Mouse (Mus musculus) forebrain, embryonic 15.5 days (tissue): ENCODE data around the gene Klhdc9. TPM values are rescaled to one million over a fixed set of nuclear protein-coding genes. Genes with fewer than 3 reads are reported as not detected.
A peak's percentile ranks its signal among the peaks of the same experiment; 100 is the strongest.

Experiments
- ATAC-seq: fragments of 200-750 bp; cut with Nextera tagmentation; replicated peaks from 2 replicates; pipeline ENCODE4 v1.8.0; 2017; ENCODE audit warnings: mild to moderate bottlenecking, moderate TSS enrichment, moderate library complexity
- H3K27ac ChIP-seq: fragments of 300-500 bp; sonication (generic); replicated peaks from 2 replicates; pipeline ENCODE4 v1.5.1; 2015; ENCODE audit warnings: mild to moderate bottlenecking, inconsistent platforms
- H3K27me3 ChIP-seq: fragments of 300-500 bp; sonication (generic); 2 replicates; pipeline ENCODE4 v1.6.1; 2015; ENCODE audit warnings: inconsistent platforms
- H3K36me3 ChIP-seq: fragments of 300-500 bp; sonication (generic); 2 replicates; pipeline ENCODE4 v1.6.1; 2015; ENCODE audit warnings: mild to moderate bottlenecking, inconsistent platforms
- H3K4me1 ChIP-seq: fragments of 300-500 bp; sonication (generic); 2 replicates; pipeline ENCODE4 v1.6.1; 2015; ENCODE audit warnings: inconsistent platforms
- H3K4me2 ChIP-seq: fragments of 300-500 bp; sonication (generic); replicated peaks from 2 replicates; pipeline ENCODE4 v1.6.1; 2015; ENCODE audit warnings: mild to moderate bottlenecking, inconsistent platforms
- H3K4me3 ChIP-seq: fragments of 300-500 bp; sonication (generic); 2 replicates; pipeline ENCODE4 v1.5.1; 2015; ENCODE audit warnings: mild to moderate bottlenecking, inconsistent platforms
- H3K9ac ChIP-seq: fragments of 300-500 bp; sonication (generic); replicated peaks from 2 replicates; pipeline ENCODE4 v1.6.1; 2015; ENCODE audit warnings: mild to moderate bottlenecking, inconsistent platforms
- H3K9me3 ChIP-seq: fragments of 300-500 bp; sonication (generic); 2 replicates; pipeline ENCODE4 v1.6.1; 2016; ENCODE audit warnings: inconsistent platforms
- WGBS: fragments of 180-500 bp; shearing (Covaris S2); methylation state at CpG from one replicate; pipeline ENCODE4 v1.1.7; 2015; ENCODE audit warnings: mixed read lengths; 5-methylcytosine and 5-hydroxymethylcytosine counted together
- polyA plus RNA-seq: library from polyadenylated mRNA; unstranded; fragments of >200 nt; fragmentation: Nextera tagmentation; extraction: Ambion mirVana; gene quantifications from 2 replicates; pipeline ENCODE4 v1.2.1, GENCODE M21; 2015

Gene Klhdc9
- polyA plus RNA-seq = 3.8 and 4.0 TPM in 2 replicates

DNA sequence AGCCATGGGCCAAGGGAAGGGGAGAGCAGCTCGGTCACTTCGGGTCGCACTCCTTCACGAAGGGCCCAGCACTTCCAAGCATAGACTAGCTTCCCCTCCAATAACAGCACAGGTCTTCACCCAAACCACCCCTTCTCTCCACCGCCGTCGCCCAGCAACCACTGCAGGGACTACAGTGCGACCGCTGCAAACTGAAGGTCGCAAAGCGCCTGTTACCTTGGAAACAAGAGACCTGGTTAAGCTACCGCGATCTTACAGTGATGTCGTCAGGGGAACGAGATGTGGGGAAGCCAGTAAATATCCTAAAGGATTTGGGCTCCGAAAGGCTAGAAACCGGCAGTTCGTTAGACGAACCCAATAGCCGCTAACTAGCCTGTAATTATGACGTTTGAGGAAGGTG, at the start of gene Klhdc9:
Gene Klhdc9 (minus strand): TSS at position 143 of the 400 bp plus-strand sequence.
- peaks cover 15% of the 10 kb centered on the region for H3K36me3 ChIP-seq
- peak within 1 kb of the TSS; percentile 84 for H3K4me2 ChIP-seq
- H3K4me1 ChIP-seq = peaks cover 18% of the 10 kb centered on the region
- peak within 1 kb of the TSS; percentile 51 for H3K4me3 ChIP-seq
- ATAC-seq = peak; percentile 96
- no peaks in the 10 kb centered on the region for H3K27me3 ChIP-seq
- under 1% methylated on average over 21 of the region's 21 CpGs for WGBS
- peaks cover 3% of the 10 kb centered on the region; the same call in 1 of the 2 replicates for H3K9me3 ChIP-seq
- H3K9ac ChIP-seq = peak within 1 kb of the TSS; percentile 58
- H3K27ac ChIP-seq = peak within 1 kb of the TSS; percentile 85

GRCm38 (mm10) chr1:171410231-171410630, 49.6 kb upstream of the Klhdc9 start:
- no peaks in the 10 kb centered on the region for H3K9me3 ChIP-seq
- peaks cover 3% of the 10 kb centered on the region; the same call in 1 of the 2 replicates for H3K27me3 ChIP-seq
- no peak overlapping the region for H3K4me2 ChIP-seq
- peaks cover 22% of the 10 kb centered on the region for H3K4me1 ChIP-seq
- no peak overlapping the region for H3K9ac ChIP-seq
- no peak overlapping the region for H3K4me3 ChIP-seq
- H3K36me3 ChIP-seq = peaks cover 1% of the 10 kb centered on the region
- no peak overlapping the region for H3K27ac ChIP-seq
- 96% methylated on average over 1 of the region's 1 CpGs for WGBS
- ATAC-seq = no peak

DNA sequence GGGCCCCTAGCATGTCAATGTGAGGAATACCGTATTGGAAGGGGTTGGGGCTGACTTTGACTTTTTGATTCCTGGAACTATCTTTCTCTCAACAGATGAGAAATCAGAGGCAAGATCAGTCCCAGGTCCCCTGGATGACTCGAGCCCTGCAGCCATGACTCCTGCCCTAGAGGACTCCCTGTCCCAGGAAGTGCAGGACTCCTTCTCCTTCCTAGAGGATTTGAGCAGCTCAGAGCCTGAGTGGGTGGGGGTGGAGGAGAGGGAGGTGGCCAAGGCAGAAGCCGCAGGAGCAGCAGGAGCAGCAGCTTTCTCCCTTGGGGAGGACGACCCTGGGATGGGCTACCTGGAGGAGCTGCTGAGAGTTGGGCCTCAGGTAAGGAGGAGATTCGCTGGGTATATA, 46.7 kb upstream of the Klhdc9 start:
- H3K4me1 ChIP-seq = no peaks in the 10 kb centered on the region
- peaks cover 3% of the 10 kb centered on the region; the same call in 1 of the 2 replicates for H3K27me3 ChIP-seq
- WGBS = 78% methylated on average over 5 of the region's 5 CpGs
- no peak overlapping the region for H3K4me3 ChIP-seq
- no peaks in the 10 kb centered on the region for H3K9me3 ChIP-seq
- H3K27ac ChIP-seq = no peak overlapping the region
- H3K9ac ChIP-seq = no peak overlapping the region
- H3K4me2 ChIP-seq = no peak overlapping the region
- ATAC-seq = no peak
- H3K36me3 ChIP-seq = no peaks in the 10 kb centered on the region

DNA sequence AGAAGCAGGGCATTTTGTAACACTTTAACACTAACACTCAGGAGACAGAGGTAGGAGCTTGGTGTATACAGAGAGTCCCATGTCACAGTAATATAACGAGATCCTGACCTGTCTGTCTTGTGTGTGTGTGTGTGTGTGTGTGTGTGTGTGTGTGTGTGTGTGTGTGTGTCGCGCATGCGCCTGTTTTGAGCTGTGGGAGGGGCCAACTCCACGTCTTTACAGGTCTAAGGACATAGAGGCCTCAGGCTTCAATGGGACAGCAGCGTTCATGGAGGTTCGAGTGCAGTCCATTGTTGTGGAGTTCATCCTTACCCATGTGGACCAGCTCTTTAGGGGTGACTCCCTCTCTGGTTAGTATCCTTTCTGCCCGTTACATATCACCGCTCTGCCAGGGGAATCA, 42.4 kb upstream of the Klhdc9 start:
- no peaks in the 10 kb centered on the region for H3K9me3 ChIP-seq
- ATAC-seq = no peak
- H3K36me3 ChIP-seq = no peaks in the 10 kb centered on the region
- no peaks in the 10 kb centered on the region for H3K4me1 ChIP-seq
- H3K9ac ChIP-seq = no peak overlapping the region
- no peak overlapping the region for H3K4me3 ChIP-seq
- peaks cover 3% of the 10 kb centered on the region; the same call in 1 of the 2 replicates for H3K27me3 ChIP-seq
- no peak overlapping the region for H3K27ac ChIP-seq
- no peak overlapping the region for H3K4me2 ChIP-seq
- 84% methylated on average over 9 of the region's 9 CpGs for WGBS

- H3K9ac ChIP-seq = no peak overlapping the region
- no peaks in the 10 kb centered on the region for H3K36me3 ChIP-seq
- ATAC-seq = no peak
- no peak overlapping the region for H3K4me3 ChIP-seq
- no peaks in the 10 kb centered on the region for H3K9me3 ChIP-seq
- 87% methylated on average over 4 of the region's 4 CpGs for WGBS
- H3K27me3 ChIP-seq = no peaks in the 10 kb centered on the region
- no peak overlapping the region for H3K4me2 ChIP-seq
- H3K4me1 ChIP-seq = no peaks in the 10 kb centered on the region
- H3K27ac ChIP-seq = no peak overlapping the region
Observed at GRCm38 (mm10) chr1:171401821-171402220, 41.2 kb upstream of the Klhdc9 start.

GRCm38 (mm10) chr1:171390101-171390500, 29.5 kb upstream of the Klhdc9 start:
- Histone ChIP-seq H3K27me3 (no peaks in the 10 kb centered on the region), H3K9me3 (no peaks in the 10 kb centered on the region), H3K4me3 (no peak overlapping the region), H3K4me1 (no peaks in the 10 kb centered on the region), H3K36me3 (no peaks in the 10 kb centered on the region), H3K9ac (no peak overlapping the region), H3K27ac (no peak overlapping the region), H3K4me2 (no peak overlapping the region)
- ATAC-seq = no peak
- WGBS = 83% methylated on average over 4 of the region's 4 CpGs

GRCm38 (mm10) chr1:171388376-171389102, 27.9 kb upstream of the Klhdc9 start, which contains the start of gene Arhgap30:
Arhgap30 (plus strand) TSS chr1:171388954.
- Histone ChIP-seq H3K27ac (no peak within 1 kb of the TSS), H3K9ac (no peak within 1 kb of the TSS), H3K9me3 (no peaks in the 10 kb centered on the region), H3K4me1 (no peaks in the 10 kb centered on the region), H3K4me2 (no peak within 1 kb of the TSS), H3K36me3 (no peaks in the 10 kb centered on the region), H3K27me3 (no peaks in the 10 kb centered on the region), H3K4me3 (no peak within 1 kb of the TSS)
- ATAC-seq = no peak
- 83% methylated on average over 15 of the region's 15 CpGs for WGBS

GRCm38 (mm10) chr1:171387099-171387498, 26.5 kb upstream of the Klhdc9 start:
- no peak overlapping the region for H3K9ac ChIP-seq
- no peaks in the 10 kb centered on the region for H3K36me3 ChIP-seq
- H3K4me1 ChIP-seq = no peaks in the 10 kb centered on the region
- no peak overlapping the region for H3K4me3 ChIP-seq
- no peaks in the 10 kb centered on the region for H3K27me3 ChIP-seq
- WGBS = 19% methylated on average over 6 of the region's 6 CpGs
- no peak overlapping the region for H3K27ac ChIP-seq
- H3K9me3 ChIP-seq = no peaks in the 10 kb centered on the region
- ATAC-seq = no peak
- H3K4me2 ChIP-seq = no peak overlapping the region

DNA sequence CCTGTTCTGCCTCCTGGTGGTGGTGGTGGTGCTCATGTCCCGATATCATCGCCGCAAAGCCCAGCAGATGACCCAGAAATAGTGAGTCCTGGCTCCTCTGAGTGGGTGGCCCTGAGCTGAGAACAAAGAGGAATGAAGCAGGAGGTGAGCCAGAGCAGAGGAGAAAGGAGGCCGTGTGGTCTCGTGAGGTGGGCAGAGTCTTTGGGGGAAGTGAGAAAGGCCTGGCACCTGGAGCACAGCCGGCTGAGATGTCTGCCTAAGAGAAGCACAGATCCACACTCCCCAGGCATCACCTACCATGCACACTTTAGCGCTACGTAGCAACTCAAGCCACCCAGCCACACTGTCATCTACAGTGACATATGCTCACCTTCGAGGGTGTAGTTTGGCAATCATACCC, 24.6 kb upstream of the Klhdc9 start:
- no peak overlapping the region for H3K4me2 ChIP-seq
- no peak overlapping the region for H3K9ac ChIP-seq
- no peaks in the 10 kb centered on the region for H3K9me3 ChIP-seq
- 68% methylated on average over 9 of the region's 9 CpGs for WGBS
- no peaks in the 10 kb centered on the region for H3K36me3 ChIP-seq
- no peak overlapping the region for H3K27ac ChIP-seq
- no peak for ATAC-seq
- peaks cover under 1% of the 10 kb centered on the region for H3K4me1 ChIP-seq
- H3K27me3 ChIP-seq = peaks cover 6% of the 10 kb centered on the region; the same call in 1 of the 2 replicates
- no peak overlapping the region for H3K4me3 ChIP-seq

DNA sequence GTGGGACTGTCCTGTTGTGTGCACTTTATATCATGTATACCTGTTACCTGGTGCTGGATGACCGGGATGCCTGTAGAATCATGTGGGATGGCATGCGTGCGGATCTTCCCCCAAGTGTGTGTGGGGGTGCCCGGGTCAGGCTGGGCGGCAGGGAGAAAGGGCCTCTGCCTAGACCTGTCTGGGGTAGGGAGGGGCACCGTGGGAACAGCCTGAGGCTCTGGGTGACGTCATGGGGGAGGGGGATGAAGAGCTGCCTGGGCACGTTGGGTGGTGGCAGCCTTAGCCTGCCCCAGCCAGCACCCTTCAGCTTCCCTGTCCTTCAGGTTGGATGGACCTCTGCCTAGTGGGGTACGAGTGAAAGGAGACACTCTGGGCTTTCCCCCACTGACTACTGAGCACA, 23.8 kb upstream of the Klhdc9 start:
- Histone ChIP-seq H3K27ac (no peak overlapping the region), H3K27me3 (peaks cover 12% of the 10 kb centered on the region; the same call in 1 of the 2 replicates), H3K9me3 (no peaks in the 10 kb centered on the region), H3K36me3 (no peaks in the 10 kb centered on the region), H3K4me2 (no peak overlapping the region), H3K4me1 (peaks cover 8% of the 10 kb centered on the region), H3K9ac (no peak overlapping the region), H3K4me3 (no peak overlapping the region)
- 68% methylated on average over 9 of the region's 9 CpGs for WGBS
- ATAC-seq = no peak

- 82% methylated on average over 11 of the region's 11 CpGs for WGBS
Observed at GRCm38 (mm10) chr1:171382096-171382620, 21.6 kb upstream of the Klhdc9 start.

DNA sequence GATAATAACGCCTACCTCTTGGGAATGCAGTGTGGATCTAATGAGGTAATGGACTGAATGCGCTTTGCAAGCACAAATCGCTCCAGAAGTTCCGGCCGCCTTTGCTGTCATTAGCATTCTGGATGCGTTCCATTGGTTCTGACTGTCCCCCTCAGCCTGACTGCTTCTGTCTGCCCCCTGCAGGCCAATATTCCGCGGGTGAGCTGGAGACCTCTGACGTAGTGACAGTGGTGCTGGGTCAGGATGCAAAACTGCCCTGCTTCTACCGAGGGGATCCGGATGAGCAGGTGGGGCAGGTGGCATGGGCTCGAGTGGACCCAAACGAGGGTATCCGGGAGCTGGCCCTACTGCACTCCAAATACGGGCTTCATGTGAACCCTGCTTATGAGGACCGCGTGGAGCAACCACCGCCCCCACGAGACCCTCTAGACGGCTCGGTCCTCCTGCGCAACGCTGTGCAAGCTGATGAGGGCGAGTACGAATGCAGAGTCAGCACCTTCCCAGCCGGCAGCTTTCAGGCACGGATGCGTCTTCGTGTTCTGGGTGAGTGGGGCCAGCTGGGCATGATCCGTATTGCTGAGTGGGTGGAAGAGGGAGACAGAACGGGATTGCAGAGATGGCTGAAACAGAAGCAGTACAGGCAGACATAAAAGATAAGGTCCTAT, 19.5 kb upstream of the Klhdc9 start:
- peaks cover 8% of the 10 kb centered on the region for H3K4me1 ChIP-seq

More at GRCm38 (mm10) chr1:171382096-171382620, 21.6 kb upstream of the Klhdc9 start:
- Histone ChIP-seq H3K4me2 (no peak overlapping the region), H3K9me3 (no peaks in the 10 kb centered on the region), H3K9ac (no peak overlapping the region), H3K4me3 (no peak overlapping the region), H3K27ac (no peak overlapping the region), H3K27me3 (peaks cover 12% of the 10 kb centered on the region; the same call in 1 of the 2 replicates), H3K4me1 (peaks cover 8% of the 10 kb centered on the region), H3K36me3 (no peaks in the 10 kb centered on the region)
- ATAC-seq = no peak

More for the DNA sequence above, 19.5 kb upstream of the Klhdc9 start:
- peak; percentile 75 for ATAC-seq
- Histone ChIP-seq H3K9ac (peak overlapping the region; percentile 24; the same call in 1 of the 2 replicates), H3K27ac (peak overlapping the region; percentile 44; the same call in 1 of the 2 replicates), H3K4me2 (peak overlapping the region; percentile 50), H3K9me3 (no peaks in the 10 kb centered on the region), H3K4me3 (peak overlapping the region; percentile 34), H3K36me3 (no peaks in the 10 kb centered on the region), H3K27me3 (peaks cover 12% of the 10 kb centered on the region; the same call in 1 of the 2 replicates)
- 3% methylated on average over 31 of the region's 31 CpGs for WGBS
